Mouse (Mus musculus) adrenal gland, adult 8-10 months (tissue): ENCODE data around the gene Ifi27l2a. TPM values are rescaled to one million over a fixed set of nuclear protein-coding genes. Genes with fewer than 3 reads are reported as not detected.

Experiments used
- DNase-seq: peaks from one replicate; pipeline ENCODE4 v3.0.0; 2022
- total RNA-seq, 4 experiments: library from RNA; stranded (reverse); gene quantifications; 2 replicates each; pipeline ENCODE4 v1.2.4; 2022

The Ifi27l2a gene
- total RNA-seq, 4 experiments from 2014 or later: 264 to 566 (median 340) TPM

GRCm38 (mm10) chr12:103425729-103426470, 17.6 kb downstream of the Ifi27l2a start, which contains the start of gene Ddx24:
Gene Ddx24, minus strand, starts transcription at chr12:103425830.
- DNase-seq: peak; percentile 99

- DNase-seq: no peak
Measured at GRCm38 (mm10) chr12:103425016-103425728, 18.3 kb downstream of the Ifi27l2a start.

GRCm38 (mm10) chr12:103408144-103408543, 35.3 kb downstream of the Ifi27l2a start:
- DNase-seq: no peak

GRCm38 (mm10) chr12:103407720-103408119, 35.8 kb downstream of the Ifi27l2a start, which contains the start of gene 9330161L09Rik:
Gene 9330161L09Rik, minus strand, starts transcription at chr12:103407820.
- DNase-seq: no peak

GRCm38 (mm10) chr12:103404131-103404530, 39.3 kb downstream of the Ifi27l2a start:
- no peak for DNase-seq

- DNase-seq: no peak
Measured at GRCm38 (mm10) chr12:103396751-103397150, 46.7 kb downstream of the Ifi27l2a start.

GRCm38 (mm10) chr12:103395486-103396275, 47.8 kb downstream of the Ifi27l2a start:
- DNase-seq: no peak

- no peak for DNase-seq
Measured at GRCm38 (mm10) chr12:103393528-103393927, 50.0 kb downstream of the Ifi27l2a start.

Other genes with a start within 250 kb of the Ifi27l2a start
- gene Prima1, start 201.5 kb downstream of the Ifi27l2a start, total RNA-seq: 1 to 10 TPM; 1.9 to 3.9 (median 2.5) TPM
- not detected for gene Fam181a, start 132.7 kb downstream of the Ifi27l2a start, total RNA-seq
- 1 to 10 TPM in 1 of 4 experiments, under 1 TPM in 3; 0.74 to 1.5 (median 0.83) TPM for gene Asb2, start 87.7 kb downstream of the Ifi27l2a start, total RNA-seq
- 1 to 10 TPM; 3.8 to 6.6 (median 4.5) TPM for gene Otub2, start 55.0 kb downstream of the Ifi27l2a start, total RNA-seq
- 1 to 10 TPM in 3 of 4 experiments, under 1 TPM in 1; 0.99 to 3.4 (median 2.1) TPM for gene 9330161L09Rik, start 35.9 kb downstream of the Ifi27l2a start, total RNA-seq
- gene Ddx24, start 17.9 kb downstream of the Ifi27l2a start, total RNA-seq: 100 to 1,000 TPM; 131 to 169 (median 147) TPM
- 1,000 to 10,000 TPM; 1,094 to 1,254 (median 1,159) TPM for gene Ifi27, start 9.5 kb downstream of the Ifi27l2a start, total RNA-seq
- gene Ifi27l2b, start 13.5 kb upstream of the Ifi27l2a start, total RNA-seq: not detected
- gene Ppp4r4, start 88.6 kb upstream of the Ifi27l2a start, total RNA-seq: 10 to 100 TPM in 1 of 4 experiments, 1 to 10 TPM in 3; 4.0 to 11.1 (median 7.3) TPM
- under 1 TPM in 3 of 4 experiments, not detected in 1; 0.25 to 0.61 (median 0.27) TPM for gene Serpina10, start 187.8 kb upstream of the Ifi27l2a start, total RNA-seq
- 10 to 100 TPM in 1 of 4 experiments, 1 to 10 TPM in 1, under 1 TPM in 2; 0.56 to 12.4 (median 4.6) TPM for gene Serpina6, start 213.5 kb upstream of the Ifi27l2a start, total RNA-seq
- under 1 TPM in 1 of 4 experiments, not detected in 3; 0.30 TPM for gene Serpina16, start 232.5 kb upstream of the Ifi27l2a start, total RNA-seq